Mouse (Mus musculus) spleen, adult 2 months (tissue): ENCODE data around the gene Prkag2. TPM values are rescaled to one million over a fixed set of nuclear protein-coding genes. Genes with fewer than 3 reads are reported as not detected.

Experiments used
- DNase-seq, 2 experiments: peaks; one replicate each; pipeline versions ENCODE4 v3.0.0 to v3.0.0-alpha.2; 2012 to 2021; ENCODE audit warnings: low spot score in 2 of 2, low read depth in 1 of 2
- H3K27ac ChIP-seq: fragments of 200-500 bp; 2 replicates; pipeline ENCODE4 v1.5.1; 2012; ENCODE audit warnings: low read length, inconsistent platforms; ENCODE audit not compliant: insufficient read depth
- H3K27me3 ChIP-seq: fragments of 200-500 bp; 2 replicates; pipeline ENCODE4 v1.6.1; 2012; ENCODE audit warnings: mild to moderate bottlenecking, moderate library complexity, low read length, inconsistent platforms; ENCODE audit not compliant: control insufficient read depth, insufficient read depth
- H3K36me3 ChIP-seq: fragments of 200-500 bp; 2 replicates; pipeline ENCODE4 v1.6.1; 2012; ENCODE audit warnings: mild to moderate bottlenecking, low read length, inconsistent platforms; ENCODE audit not compliant: control insufficient read depth, insufficient read depth
- H3K4me1 ChIP-seq: fragments of 200-500 bp; 2 replicates; pipeline ENCODE4 v1.6.1; 2011; ENCODE audit warnings: inconsistent platforms; ENCODE audit not compliant: control insufficient read depth, insufficient read depth, insufficient read length
- H3K4me3 ChIP-seq: fragments of 200-500 bp; 2 replicates; pipeline ENCODE4 v1.5.1; 2011; ENCODE audit warnings: mild to moderate bottlenecking, inconsistent platforms; ENCODE audit not compliant: insufficient read depth, insufficient read length; ENCODE audit errors: extremely low read depth
- CTCF ChIP-seq: fragments of 200-500 bp; IDR thresholded peaks from 2 replicates; pipeline ENCODE4 v1.5.1; 2011; ENCODE audit warnings: mild to moderate bottlenecking, inconsistent platforms; ENCODE audit not compliant: insufficient read depth, insufficient read length, insufficient replicate concordance; ENCODE audit errors: extremely low read depth
- POLR2A ChIP-seq: fragments of 200-500 bp; IDR thresholded peaks from 2 replicates; pipeline ENCODE4 v1.6.1; 2011; ENCODE audit warnings: low read depth, low read length, inconsistent platforms
- WGBS: fragments of 180-500 bp; shearing (Covaris S2); methylation state at CpG from one replicate; pipeline ENCODE4 v1.1.7; 2018; 5-methylcytosine and 5-hydroxymethylcytosine counted together
- polyA plus RNA-seq: library from polyadenylated mRNA; depleted of rRNA; stranded (reverse); fragments of >200 nt; gene quantifications from 2 replicates; pipeline ENCODE4 v1.2.3, GENCODE M21; 2012

Gene Prkag2
- polyA plus RNA-seq, 1 experiment: 7.7 TPM

- TF ChIP-seq CTCF (no peak), POLR2A (no peak)
- H3K36me3 ChIP-seq: no peaks in the 10 kb centered on the region
Observed at GRCm38 (mm10) chr5:24984157-24984556, 116.3 kb downstream of the Prkag2 start.

GRCm38 (mm10) chr5:24983539-24983938, 116.9 kb downstream of the Prkag2 start:
- DNase-seq: peak in 1 of 2 experiments; percentile 45
- Histone ChIP-seq H3K4me1 (no peaks in the 10 kb centered on the region), H3K27ac (no peak overlapping the region), H3K4me3 (no peak overlapping the region), H3K27me3 (no peaks in the 10 kb centered on the region), H3K36me3 (no peaks in the 10 kb centered on the region)
- 10% methylated on average over 3 of the region's 3 CpGs for WGBS
- TF ChIP-seq POLR2A (no peak), CTCF (peak; percentile 71; the same call in 1 of the 2 replicates)

More at GRCm38 (mm10) chr5:24984157-24984556, 116.3 kb downstream of the Prkag2 start:
- no peak for DNase-seq
- H3K4me3 ChIP-seq: no peak overlapping the region
- 64% methylated on average over 1 of the region's 1 CpGs for WGBS
- no peaks in the 10 kb centered on the region for H3K4me1 ChIP-seq
- H3K27ac ChIP-seq: no peak overlapping the region
- no peaks in the 10 kb centered on the region for H3K27me3 ChIP-seq

GRCm38 (mm10) chr5:24982258-24982657, 118.2 kb downstream of the Prkag2 start:
- no peak for TF ChIP-seq CTCF
- TF ChIP-seq POLR2A: no peak
- Histone ChIP-seq H3K4me3 (no peak overlapping the region), H3K4me1 (no peaks in the 10 kb centered on the region), H3K36me3 (no peaks in the 10 kb centered on the region), H3K27ac (no peak overlapping the region), H3K27me3 (no peaks in the 10 kb centered on the region)
- 92% methylated on average over 3 of the region's 3 CpGs for WGBS
- no peak for DNase-seq

- 59% methylated on average over 6 of the region's 6 CpGs for whole genome bisulfite sequencing
- Histone ChIP-seq H3K36me3 (no peaks in the 10 kb centered on the region), H3K4me3 (no peak overlapping the region), H3K4me1 (no peaks in the 10 kb centered on the region), H3K27me3 (no peaks in the 10 kb centered on the region), H3K27ac (no peak overlapping the region)
- DNase-seq: no peak
- TF ChIP-seq CTCF (no peak), POLR2A (no peak)
Observed at GRCm38 (mm10) chr5:24981765-24982164, 118.7 kb downstream of the Prkag2 start.

GRCm38 (mm10) chr5:24979968-24980345, 120.5 kb downstream of the Prkag2 start:
- H3K27ac ChIP-seq: no peak overlapping the region
- H3K4me1 ChIP-seq: no peaks in the 10 kb centered on the region
- DNase-seq: no peak

GRCm38 (mm10) chr5:24979312-24979967, 121.0 kb downstream of the Prkag2 start:
- H3K27ac ChIP-seq: no peak overlapping the region
- 44% methylated on average over 4 of the region's 4 CpGs for WGBS
- DNase-seq: no peak
- TF ChIP-seq POLR2A (no peak), CTCF (no peak)
- no peaks in the 10 kb centered on the region for H3K4me1 ChIP-seq
- no peak overlapping the region for H3K4me3 ChIP-seq
- H3K36me3 ChIP-seq: no peaks in the 10 kb centered on the region
- H3K27me3 ChIP-seq: no peaks in the 10 kb centered on the region

More at GRCm38 (mm10) chr5:24979968-24980345, 120.5 kb downstream of the Prkag2 start:
- 85% methylated on average over 10 of the region's 10 CpGs for WGBS
- H3K27me3 ChIP-seq: no peaks in the 10 kb centered on the region
- no peak overlapping the region for H3K4me3 ChIP-seq
- no peak for TF ChIP-seq CTCF
- TF ChIP-seq POLR2A: no peak
- no peaks in the 10 kb centered on the region for H3K36me3 ChIP-seq

GRCm38 (mm10) chr5:24976907-24977306, 123.5 kb downstream of the Prkag2 start:
- Histone ChIP-seq H3K27ac (no peak overlapping the region), H3K36me3 (no peaks in the 10 kb centered on the region), H3K4me3 (no peak overlapping the region), H3K4me1 (peaks cover 18% of the 10 kb centered on the region), H3K27me3 (no peaks in the 10 kb centered on the region)
- 67% methylated on average over 3 of the region's 3 CpGs for WGBS
- TF ChIP-seq CTCF: no peak
- no peak for TF ChIP-seq POLR2A
- no peak for DNase-seq
